Comparison of ENCODE assay signal across 10 mouse cellular contexts in the genomic region with DNA sequence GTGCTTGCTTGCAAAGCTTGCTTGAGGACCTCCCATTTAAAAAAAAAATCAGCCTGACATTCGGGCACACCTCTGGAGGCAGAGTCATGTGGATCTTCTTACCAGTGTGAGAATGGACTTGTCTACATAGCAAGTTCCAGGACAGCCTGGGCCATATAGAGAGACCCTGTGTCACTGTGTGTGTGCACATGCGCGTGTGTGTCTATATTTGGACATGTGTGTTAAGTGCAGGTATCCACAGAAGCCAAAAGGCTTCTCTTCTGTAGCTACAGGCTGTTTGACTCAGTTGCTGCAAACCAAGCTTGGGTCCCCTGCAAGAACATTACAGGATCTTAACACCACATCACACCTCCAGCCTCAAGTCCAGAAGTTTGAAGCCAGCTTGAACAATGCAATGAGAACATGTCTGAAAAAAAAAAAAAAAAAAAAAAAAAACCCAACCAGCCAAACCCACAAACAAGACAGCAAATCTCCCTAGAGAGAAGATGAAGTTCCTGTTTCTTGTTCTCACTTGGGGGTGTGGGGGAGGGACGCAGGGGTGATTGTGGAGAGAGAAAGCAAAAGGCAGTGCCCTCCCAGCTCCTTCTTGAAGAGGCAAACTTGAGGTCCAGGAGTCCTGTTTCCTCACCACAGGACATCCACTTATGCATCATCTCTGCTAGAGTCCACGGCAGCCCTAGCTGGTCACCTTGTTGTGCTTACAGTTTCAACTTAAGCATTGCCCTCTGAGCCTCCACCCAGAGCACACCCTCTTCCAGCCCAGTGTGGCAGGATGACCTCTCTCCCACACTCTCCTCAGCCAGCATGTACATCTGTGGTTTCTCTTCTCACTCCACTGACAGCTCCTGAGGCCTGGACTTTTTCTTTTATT. TPM values are rescaled to one million over a fixed set of nuclear protein-coding genes. Genes with fewer than 3 reads are reported as not detected.
DNase-seq lines count a peak whose midpoint lies in the region; ATAC-seq and TF ChIP-seq lines count a peak whose summit lies in the region.
"Had no signal": no experiment of that assay in that cellular context is flagged by ENCODE, and none has a peak within 500 bp of the region (broad histone marks: within the 10 kb centered on the region; RNA-seq: fewer than 3 reads in every experiment).

No protein-coding gene starts in this region.

- TF ChIP-seq POLR2A in liver, adult 2 months (IDR thresholded peaks at IDR 0.05; ENCODE audit: extremely low read depth, insufficient read depth, low read length): no peak
- no peak for TF ChIP-seq POLR2A in small intestine, adult 2 months (IDR thresholded peaks at IDR 0.05; ENCODE audit: low read depth, low read length)

- H3K4me1 ChIP-seq in brown adipose tissue, adult 24 weeks (ENCODE audit: control insufficient read depth, insufficient read depth, insufficient read length, low read length): peaks cover 15% of the 10 kb centered on the region
- no peaks in the 10 kb centered on the region for H3K4me1 ChIP-seq in liver, adult 2 months (ENCODE audit: control insufficient read depth, insufficient read depth, low read length)
- peaks cover 13% of the 10 kb centered on the region; the same call in 1 of the 2 replicates for H3K4me1 ChIP-seq in small intestine, adult 2 months (ENCODE audit: control insufficient read depth, insufficient read depth, insufficient read length, low read length)
- H3K4me1 ChIP-seq in midbrain, embryonic 16.5 days (ENCODE audit: control insufficient read depth, insufficient read depth, low read length): no peaks in the 10 kb centered on the region
- H3K4me1 ChIP-seq in forebrain, embryonic 12.5 days: no peaks in the 10 kb centered on the region
- H3K4me1 ChIP-seq: forebrain, embryonic 10.5 days had no signal

- no peak for DNase-seq in gastrocnemius, adult 2 months
- DNase-seq in gastrocnemius, postnatal 25 days: no peak
- DNase-seq in liver, adult 2 months (ENCODE audit: extremely low read depth, low read depth, low spot score): peak; percentile 25
- no peak for DNase-seq in adrenal gland, postnatal 25 days
- DNase-seq: kidney, adult 11 months had no signal

- 72% methylated on average over 5 of the region's 5 CpGs for whole genome bisulfite sequencing in liver, adult 2 months
- WGBS in small intestine, adult 2 months: 59% methylated on average over 5 of the region's 5 CpGs
- 81% methylated on average over 5 of the region's 5 CpGs for WGBS in midbrain, embryonic 16.5 days
- 85% methylated on average over 5 of the region's 5 CpGs for WGBS in forebrain, embryonic 12.5 days

- no peaks in the 10 kb centered on the region for H3K9me3 ChIP-seq in midbrain, embryonic 16.5 days (replicated peaks; ENCODE audit: control insufficient read depth, low read length, poor library complexity, severe bottlenecking)
- H3K9me3 ChIP-seq in forebrain, embryonic 12.5 days: peaks cover 4% of the 10 kb centered on the region; the same call in 1 of the 2 replicates

- intact Hi-C loops in gastrocnemius, adult 2 months (cut with DNase I): no loop called here

- H3K27me3 ChIP-seq in liver, adult 2 months (ENCODE audit: control insufficient read depth, insufficient read depth, low read length): no peaks in the 10 kb centered on the region
- H3K27me3 ChIP-seq in small intestine, adult 2 months (ENCODE audit: control insufficient read depth, insufficient read depth, low read length): no peaks in the 10 kb centered on the region
- H3K27me3 ChIP-seq in midbrain, embryonic 16.5 days (ENCODE audit: control insufficient read depth, insufficient read depth, low read depth, low read length): no peaks in the 10 kb centered on the region
- no peaks in the 10 kb centered on the region for H3K27me3 ChIP-seq in forebrain, embryonic 12.5 days

- no peak overlapping the region for H3K4me3 ChIP-seq in gastrocnemius, adult 2 months
- H3K4me3 ChIP-seq in brown adipose tissue, adult 24 weeks (ENCODE audit: insufficient read depth, low read depth, low read length): no peak overlapping the region
- no peak overlapping the region for H3K4me3 ChIP-seq in liver, adult 2 months (ENCODE audit: insufficient read depth, low read depth, low read length)
- H3K4me3 ChIP-seq in small intestine, adult 2 months (ENCODE audit: low read depth, low read length): no peak overlapping the region
- H3K4me3 ChIP-seq in midbrain, embryonic 16.5 days (ENCODE audit: low read depth, low read length): no peak overlapping the region
- no peak overlapping the region for H3K4me3 ChIP-seq in forebrain, embryonic 12.5 days (replicated peaks)
- H3K4me3 ChIP-seq: forebrain, embryonic 10.5 days had no signal

- no peak overlapping the region for H3K4me2 ChIP-seq in midbrain, embryonic 16.5 days (ENCODE audit: low read length)
- no peak overlapping the region for H3K4me2 ChIP-seq in forebrain, embryonic 12.5 days

- no peak overlapping the region for H3K9ac ChIP-seq in liver, adult 2 months (ENCODE audit: low read depth, low read length)
- no peak overlapping the region for H3K9ac ChIP-seq in midbrain, embryonic 16.5 days (ENCODE audit: low read depth, low read length)
- H3K9ac ChIP-seq in forebrain, embryonic 12.5 days: no peak overlapping the region

- no peaks in the 10 kb centered on the region for H3K36me3 ChIP-seq in liver, adult 2 months (ENCODE audit: control insufficient read depth, insufficient read depth, low read length)
- H3K36me3 ChIP-seq in small intestine, adult 2 months (ENCODE audit: control insufficient read depth, insufficient read depth, low read length): no peaks in the 10 kb centered on the region
- no peaks in the 10 kb centered on the region for H3K36me3 ChIP-seq in midbrain, embryonic 16.5 days (ENCODE audit: control insufficient read depth, insufficient read depth, low read length)
- no peaks in the 10 kb centered on the region for H3K36me3 ChIP-seq in forebrain, embryonic 12.5 days (replicated peaks)
- H3K36me3 ChIP-seq: forebrain, embryonic 10.5 days had no signal

- no peaks in the 10 kb centered on the region for H3K79me2 ChIP-seq in liver, adult 2 months (ENCODE audit: control insufficient read depth, insufficient read depth, low read length)

- TF ChIP-seq CTCF in gastrocnemius, adult 2 months (IDR thresholded peaks at IDR 0.05): no peak
- no peak for TF ChIP-seq CTCF in liver, adult 2 months (IDR thresholded peaks at IDR 0.05; ENCODE audit: low read depth, low read length)
- no peak for TF ChIP-seq CTCF in small intestine, adult 2 months (IDR thresholded peaks at IDR 0.05; ENCODE audit: extremely low read depth, insufficient read length, insufficient replicate concordance, low read depth, low read length)

- ATAC-seq in midbrain, embryonic 16.5 days: no peak
- ATAC-seq in forebrain, embryonic 12.5 days (ENCODE audit: low FRiP score): no peak

- 0 out of 2 replicates have a peak overlapping the region, but pooled peaks have one; percentile 3 for H3K27ac ChIP-seq in gastrocnemius, adult 2 months
- peak overlapping the region; percentile 73 for H3K27ac ChIP-seq in brown adipose tissue, adult 24 weeks (replicated peaks; ENCODE audit: low read depth, low read length)
- peak overlapping the region; percentile 51 for H3K27ac ChIP-seq in liver, adult 2 months (replicated peaks; ENCODE audit: insufficient read depth, low read depth, low read length)
- peak overlapping the region; percentile 82 for H3K27ac ChIP-seq in small intestine, adult 2 months (ENCODE audit: insufficient read depth, low read depth, low read length)
- H3K27ac ChIP-seq in midbrain, embryonic 16.5 days (ENCODE audit: low read length): no peak overlapping the region
- no peak overlapping the region for H3K27ac ChIP-seq in forebrain, embryonic 12.5 days
- H3K27ac ChIP-seq: forebrain, embryonic 10.5 days had no signal

RNA-seq across cellular contexts. Expression of gene Themis2, which starts 11.8 kb away (rescaled TPM):
- under 1 TPM; 0.69 to 0.70 TPM for total RNA-seq in gastrocnemius, adult 2 months (2021)
- 1 to 10 TPM in 1 of 2 experiments, under 1 TPM in 1; 0.69 to 1.2 TPM for total RNA-seq in gastrocnemius, postnatal 25 days (2021)
- 2.8 and 3.4 TPM in 2 replicates for polyA plus RNA-seq in brown adipose tissue, adult 24 weeks (2012; ENCODE audit: insufficient read depth, insufficient read length, missing spikeins)
- 2.5 and 3.0 TPM in 2 replicates for total RNA-seq in liver, adult 2 months (2014; rRNA removed)
- polyA plus RNA-seq in liver, adult 2 months (2012; rRNA removed): 1.3 and 3.1 TPM in 2 replicates
- 4.0 and 4.9 TPM in 2 replicates for polyA plus RNA-seq in small intestine, adult 2 months (2012; rRNA removed)
- 0.15 and 0.38 TPM in 2 replicates for polyA plus RNA-seq in midbrain, embryonic 16.5 days (2015; fragmentation: Nextera tagmentation; extraction: Ambion mirVana)
- total RNA-seq in adrenal gland, postnatal 25 days (2021): 0.48 and 1.4 TPM in 2 replicates
- 0.29 and 0.67 TPM in 2 replicates for polyA plus RNA-seq in forebrain, embryonic 12.5 days (2016; fragmentation: Nextera tagmentation; extraction: Ambion mirVana)

RNA-seq across cellular contexts. Expression of gene Ppp1r8, which starts 35.0 kb away (rescaled TPM):
- 10 to 100 TPM; 13.6 to 14.8 TPM for total RNA-seq in gastrocnemius, adult 2 months (2021)
- total RNA-seq in gastrocnemius, postnatal 25 days (2021): 10 to 100 TPM; 13.1 to 13.5 TPM
- polyA plus RNA-seq in brown adipose tissue, adult 24 weeks (2012; ENCODE audit: insufficient read depth, insufficient read length, missing spikeins): 17.3 and 20.4 TPM in 2 replicates
- total RNA-seq in liver, adult 2 months (2014; rRNA removed): 9.3 and 9.8 TPM in 2 replicates
- polyA plus RNA-seq in liver, adult 2 months (2012; rRNA removed): 9.3 and 10.9 TPM in 2 replicates
- 8.0 and 15.6 TPM in 2 replicates for polyA plus RNA-seq in small intestine, adult 2 months (2012; rRNA removed)
- polyA plus RNA-seq in midbrain, embryonic 16.5 days (2015; fragmentation: Nextera tagmentation; extraction: Ambion mirVana): 58.2 and 58.5 TPM in 2 replicates
- 46.7 and 51.5 TPM in 2 replicates for total RNA-seq in adrenal gland, postnatal 25 days (2021)
- 73.7 and 74.7 TPM in 2 replicates for polyA plus RNA-seq in forebrain, embryonic 12.5 days (2016; fragmentation: Nextera tagmentation; extraction: Ambion mirVana)

RNA-seq across cellular contexts. Expression of gene Rpa2, which starts 39.9 kb away (rescaled TPM):
- 10 to 100 TPM; 14.2 to 16.3 TPM for total RNA-seq in gastrocnemius, adult 2 months (2021)
- total RNA-seq in gastrocnemius, postnatal 25 days (2021): 10 to 100 TPM; 11.2 to 12.4 TPM
- polyA plus RNA-seq in brown adipose tissue, adult 24 weeks (2012; ENCODE audit: insufficient read depth, insufficient read length, missing spikeins): 3.5 and 6.6 TPM in 2 replicates
- 6.6 and 8.1 TPM in 2 replicates for total RNA-seq in liver, adult 2 months (2014; rRNA removed)
- polyA plus RNA-seq in liver, adult 2 months (2012; rRNA removed): 9.2 and 11.1 TPM in 2 replicates
- polyA plus RNA-seq in small intestine, adult 2 months (2012; rRNA removed): 4.8 and 8.7 TPM in 2 replicates
- 31.6 and 31.7 TPM in 2 replicates for polyA plus RNA-seq in midbrain, embryonic 16.5 days (2015; fragmentation: Nextera tagmentation; extraction: Ambion mirVana)
- total RNA-seq in adrenal gland, postnatal 25 days (2021): 17.7 and 19.4 TPM in 2 replicates
- polyA plus RNA-seq in forebrain, embryonic 12.5 days (2016; fragmentation: Nextera tagmentation; extraction: Ambion mirVana): 136 and 143 TPM in 2 replicates

RNA-seq across cellular contexts. Expression of gene Smpdl3b, which starts 51.0 kb away (rescaled TPM):
- under 1 TPM; 0.47 to 0.66 TPM for total RNA-seq in gastrocnemius, adult 2 months (2021)
- 1 to 10 TPM in 1 of 2 experiments, under 1 TPM in 1; 0.59 to 1.0 TPM for total RNA-seq in gastrocnemius, postnatal 25 days (2021)
- polyA plus RNA-seq in brown adipose tissue, adult 24 weeks (2012; ENCODE audit: insufficient read depth, insufficient read length, missing spikeins): 0.92 TPM in 1 of 2 replicates, not detected in the other
- 0.34 and 0.65 TPM in 2 replicates for total RNA-seq in liver, adult 2 months (2014; rRNA removed)
- polyA plus RNA-seq in liver, adult 2 months (2012; rRNA removed): 0.16 and 0.34 TPM in 2 replicates
- polyA plus RNA-seq in small intestine, adult 2 months (2012; rRNA removed): 126 and 144 TPM in 2 replicates
- 0.53 and 0.62 TPM in 2 replicates for polyA plus RNA-seq in midbrain, embryonic 16.5 days (2015; fragmentation: Nextera tagmentation; extraction: Ambion mirVana)
- 35.5 and 35.9 TPM in 2 replicates for total RNA-seq in adrenal gland, postnatal 25 days (2021)
- polyA plus RNA-seq in forebrain, embryonic 12.5 days (2016; fragmentation: Nextera tagmentation; extraction: Ambion mirVana): 3.2 and 4.1 TPM in 2 replicates

Comparison
In these comparisons a context has a peak if more than half of its experiments do, and no peak if none do; other contexts are left out.
1. H3K27ac ChIP-seq: peak in gastrocnemius, adult 2 months (single experiment), brown adipose tissue, adult 24 weeks (single experiment), liver, adult 2 months (single experiment) and small intestine, adult 2 months (single experiment); none in midbrain, embryonic 16.5 days (single experiment) and forebrain, embryonic 12.5 days (single experiment).